In genomic region chr5:15549606-15550005, GRCm38 (mm10) we compare ENCODE assay signal across 21 mouse cellular contexts. TPM values are rescaled to one million over a fixed set of nuclear protein-coding genes. Genes with fewer than 3 reads are reported as not detected.
DNase-seq lines count a peak whose midpoint lies in the region; ATAC-seq and TF ChIP-seq lines count a peak whose summit lies in the region.
"Not testable (repeated sequence)": the region's sequence is repeated elsewhere in the genome, so short reads cannot be mapped to it uniquely, and the experiment has no call there.
"Had no signal": no experiment of that assay in that cellular context is flagged by ENCODE, and none has a peak within 500 bp of the region (broad histone marks: within the 10 kb centered on the region; RNA-seq: fewer than 3 reads in every experiment).

No protein-coding gene starts in this region.

- H3K4me3 ChIP-seq in CH12.LX (replicated peaks in 1 of 3; ENCODE audit: low read depth in 2 of 3, low read length in 2 of 3, poor library complexity in 1 of 3); forebrain, embryonic 14.5 days (ENCODE audit: low read depth, low read length); hindbrain, postnatal 0 days (ENCODE audit: low read length); lung, embryonic 14.5 days (ENCODE audit: low read depth, low read length); midbrain, postnatal 0 days (ENCODE audit: low read depth, low read length): not testable (repeated sequence)

- not testable (repeated sequence) for H3K9ac ChIP-seq in CH12.LX (ENCODE audit: insufficient read depth, low read depth); forebrain, embryonic 14.5 days (ENCODE audit: low read length); hindbrain, postnatal 0 days (replicated peaks; ENCODE audit: low read length); lung, embryonic 14.5 days; midbrain, postnatal 0 days (replicated peaks; ENCODE audit: low read length, poor library complexity, severe bottlenecking)

- H3K9me3 ChIP-seq in CH12.LX (replicated peaks; ENCODE audit: low read length); forebrain, embryonic 14.5 days (replicated peaks; ENCODE audit: control insufficient read depth, low read length); hindbrain, postnatal 0 days (ENCODE audit: low read length); lung, embryonic 14.5 days (ENCODE audit: low read depth, low read length): not testable (repeated sequence)
- peaks cover 10% of the 10 kb centered on the region for H3K9me3 ChIP-seq in midbrain, postnatal 0 days (ENCODE audit: low read length)

- H3K4me2 ChIP-seq in CH12.LX (ENCODE audit: insufficient read depth, low read depth, poor library complexity, severe bottlenecking); forebrain, embryonic 14.5 days (ENCODE audit: low read length); hindbrain, postnatal 0 days (ENCODE audit: low read depth, low read length); lung, embryonic 14.5 days; midbrain, postnatal 0 days (ENCODE audit: low read depth, low read length, poor library complexity, severe bottlenecking): not testable (repeated sequence)

- peak; percentile 45 for TF ChIP-seq RAD21 in CH12.LX (IDR thresholded peaks at IDR 0.05; ENCODE audit: low read depth, low read length)

- not testable (repeated sequence) for H3K4me1 ChIP-seq in CH12.LX (ENCODE audit: control insufficient read depth in 1 of 2, insufficient read depth in 2 of 2); forebrain, embryonic 14.5 days (ENCODE audit: control insufficient read depth, insufficient read depth, low read length); hindbrain, postnatal 0 days (ENCODE audit: insufficient read depth, low read length); lung, embryonic 14.5 days (ENCODE audit: insufficient read depth); midbrain, postnatal 0 days (ENCODE audit: insufficient read depth, low read length)

- not testable (repeated sequence) for H3K79me2 ChIP-seq in CH12.LX (replicated peaks; ENCODE audit: control insufficient read depth, extremely low read depth, insufficient read depth, poor library complexity, severe bottlenecking)

- not testable (repeated sequence) for ATAC-seq in forebrain, embryonic 14.5 days; hindbrain, postnatal 0 days; lung, embryonic 14.5 days (ENCODE audit: insufficient read depth); midbrain, postnatal 0 days (ENCODE audit: low FRiP score)

- in situ Hi-C loops in CH12.LX (cut with MboI; ENCODE audit: low pct_ligation_motif_present, low pct_unique_long_range_greater_than_20kb, low sequenced_read_pairs): not testable (repeated sequence)

- DNase-seq in CH12.LX (ENCODE audit: extremely low read depth): peak; percentile 33
- peak; percentile 1 for DNase-seq in c-Kit-positive CD71-positive TER-119-negative erythroid progenitor cells, embryonic 14.5 days (ENCODE audit: low read depth)
- DNase-seq in forebrain, embryonic 14.5 days (ENCODE audit: low spot score): peak; percentile 19
- DNase-seq in hindbrain, postnatal 0 days (ENCODE audit: low spot score): peak; percentile 37
- DNase-seq in kidney, postnatal 4 days: peak; percentile 4 to 25
- peak; percentile 66 for DNase-seq in lung, embryonic 14.5 days
- not testable (repeated sequence) for DNase-seq in midbrain, postnatal 0 days (ENCODE audit: low spot score)

- WGBS in forebrain, embryonic 14.5 days: 15% methylated on average over 3 of the region's 3 CpGs
- 10% methylated on average over 3 of the region's 3 CpGs for WGBS in hindbrain, postnatal 0 days
- WGBS in lung, embryonic 14.5 days: 11% methylated on average over 3 of the region's 3 CpGs
- 11% methylated on average over 3 of the region's 3 CpGs for WGBS in midbrain, postnatal 0 days

- peak in 1 of 2 experiments; percentile 52; a peak in 2 of 4 replicates for TF ChIP-seq CTCF in CH12.LX (conservative IDR thresholded peaks at IDR 0.05 in 1 of 2, IDR thresholded peaks at IDR 0.05 in 1 of 2; ENCODE audit: low read depth in 2 of 2, low read length in 2 of 2)
- peak; percentile 49 for TF ChIP-seq CTCF in hindbrain, postnatal 0 days (IDR thresholded peaks at IDR 0.05; ENCODE audit: low read depth)
- TF ChIP-seq CTCF in lung, embryonic 14.5 days (IDR thresholded peaks at IDR 0.05; ENCODE audit: low read depth): peak; percentile 44
- peak; percentile 63 for TF ChIP-seq CTCF in midbrain, postnatal 0 days (IDR thresholded peaks at IDR 0.05)

- TF ChIP-seq EP300 in CH12.LX (IDR thresholded peaks at IDR 0.05; ENCODE audit: low read length): not testable (repeated sequence)

- not testable (repeated sequence) for TF ChIP-seq POLR2A in CH12.LX (IDR thresholded peaks at IDR 0.05; ENCODE audit: low read depth, low read length)

- not testable (repeated sequence) for H3K36me3 ChIP-seq in CH12.LX (replicated peaks in 1 of 2; ENCODE audit: control insufficient read depth in 1 of 2, insufficient read depth in 1 of 2, low read length in 1 of 2); forebrain, embryonic 14.5 days (ENCODE audit: control insufficient read depth, insufficient read depth, low read length); hindbrain, postnatal 0 days (ENCODE audit: insufficient read depth, low read length); lung, embryonic 14.5 days (ENCODE audit: insufficient read depth); midbrain, postnatal 0 days (ENCODE audit: insufficient read depth, low read length)

- H3K27me3 ChIP-seq in CH12.LX (replicated peaks); forebrain, embryonic 14.5 days (replicated peaks; ENCODE audit: control insufficient read depth, insufficient read depth, low read length); hindbrain, postnatal 0 days (ENCODE audit: insufficient read depth, low read length); lung, embryonic 14.5 days (ENCODE audit: insufficient read depth, low read length); midbrain, postnatal 0 days (ENCODE audit: insufficient read depth, low read length): not testable (repeated sequence)

- not testable (repeated sequence) for H3K27ac ChIP-seq in CH12.LX (ENCODE audit: insufficient read depth, low read depth); forebrain, embryonic 14.5 days (ENCODE audit: low read depth, low read length); hindbrain, postnatal 0 days; lung, embryonic 14.5 days (ENCODE audit: low read depth); midbrain, postnatal 0 days (ENCODE audit: low read depth, low read length)

- dilution Hi-C loops in CH12.LX (cut with MboI; ENCODE audit: extremely low pct_ligation_motif_present, extremely low pct_unique_long_range_greater_than_20kb, low sequenced_read_pairs): not testable (repeated sequence)

TF ChIP-seq in CH12.LX, 34 proteins besides CTCF, POLR2A, EP300 and RAD21:
- peak; percentile 38 for TF ChIP-seq SMC3 (IDR thresholded peaks at IDR 0.05; ENCODE audit: low read depth, low read length)

RNA-seq across cellular contexts. Expression of gene Gm21190, which starts 20.6 kb away (rescaled TPM):
- total RNA-seq in CH12.LX (2012; rRNA removed): not detected in 2 replicates
- total RNA-seq in CH12.LX (2014; rRNA removed): not detected in 2 replicates
- not detected in 2 replicates for polyA plus RNA-seq in CH12.LX (2012; ENCODE audit: insufficient read length, low read depth)
- polyA plus RNA-seq in forebrain, embryonic 14.5 days (2014; fragmentation: Nextera tagmentation; extraction: Ambion mirVana): not detected in 2 replicates
- total RNA-seq in hindbrain, postnatal 0 days (2014; rRNA removed): not detected in 2 replicates
- not detected in 2 replicates for polyA plus RNA-seq in hindbrain, postnatal 0 days (2015; fragmentation: Nextera tagmentation; extraction: Ambion mirVana)
- not detected in 2 replicates for polyA plus RNA-seq in lung, embryonic 14.5 days (2014; fragmentation: Nextera tagmentation; extraction: Ambion mirVana)
- total RNA-seq in midbrain, postnatal 0 days (2014; rRNA removed): not detected in 2 replicates
- not detected in 2 replicates for polyA plus RNA-seq in midbrain, postnatal 0 days (2015; fragmentation: Nextera tagmentation; extraction: Ambion mirVana)
- total RNA-seq: adrenal gland, adult 18-20 months; common myeloid progenitor, adult 5-6 weeks; gastrocnemius, postnatal 36 days; heart, postnatal 14 days; layer of hippocampus, adult 18-20 months; left cerebral cortex, postnatal 4 days had no signal
- polyA plus RNA-seq: forebrain, embryonic 11.5 days; G1E; heart, embryonic 10.5 days; hindbrain, embryonic 15.5 days; liver, embryonic 12.5 days; midbrain, embryonic 10.5 days; neural tube, embryonic 14.5 days had no signal

RNA-seq across cellular contexts. Expression of gene Gm21083, which starts 27.5 kb away (rescaled TPM):
- total RNA-seq in CH12.LX (2012; rRNA removed) (not detected in 2 replicates), CH12.LX (2014; rRNA removed) (not detected in 2 replicates)
- polyA plus RNA-seq in CH12.LX (2012; ENCODE audit: insufficient read length, low read depth): not detected in 2 replicates
- polyA plus RNA-seq in forebrain, embryonic 14.5 days (2014; fragmentation: Nextera tagmentation; extraction: Ambion mirVana): not detected in 2 replicates
- not detected in 2 replicates for total RNA-seq in hindbrain, postnatal 0 days (2014; rRNA removed)
- not detected in 2 replicates for polyA plus RNA-seq in hindbrain, postnatal 0 days (2015; fragmentation: Nextera tagmentation; extraction: Ambion mirVana)
- polyA plus RNA-seq in lung, embryonic 14.5 days (2014; fragmentation: Nextera tagmentation; extraction: Ambion mirVana): not detected in 2 replicates
- total RNA-seq in midbrain, postnatal 0 days (2014; rRNA removed): not detected in 2 replicates
- polyA plus RNA-seq in midbrain, postnatal 0 days (2015; fragmentation: Nextera tagmentation; extraction: Ambion mirVana): not detected in 2 replicates
- total RNA-seq: adrenal gland, adult 18-20 months; common myeloid progenitor, adult 5-6 weeks; G1E; gastrocnemius, postnatal 36 days; heart, postnatal 14 days; layer of hippocampus, adult 18-20 months; left cerebral cortex, postnatal 4 days had no signal
- polyA plus RNA-seq: embryonic facial prominence, embryonic 15.5 days; forebrain, embryonic 11.5 days; G1E; hindbrain, embryonic 15.5 days; liver, embryonic 12.5 days; midbrain, embryonic 10.5 days; neural tube, embryonic 14.5 days had no signal
